Mouse (Mus musculus): ENCODE data around the gene Hist2h2ab.
"Not testable (repeated sequence)": the region's sequence is repeated elsewhere in the genome, so short reads cannot be mapped to it uniquely, and the experiment has no call there.

Hist2h2ab gene

DNA sequence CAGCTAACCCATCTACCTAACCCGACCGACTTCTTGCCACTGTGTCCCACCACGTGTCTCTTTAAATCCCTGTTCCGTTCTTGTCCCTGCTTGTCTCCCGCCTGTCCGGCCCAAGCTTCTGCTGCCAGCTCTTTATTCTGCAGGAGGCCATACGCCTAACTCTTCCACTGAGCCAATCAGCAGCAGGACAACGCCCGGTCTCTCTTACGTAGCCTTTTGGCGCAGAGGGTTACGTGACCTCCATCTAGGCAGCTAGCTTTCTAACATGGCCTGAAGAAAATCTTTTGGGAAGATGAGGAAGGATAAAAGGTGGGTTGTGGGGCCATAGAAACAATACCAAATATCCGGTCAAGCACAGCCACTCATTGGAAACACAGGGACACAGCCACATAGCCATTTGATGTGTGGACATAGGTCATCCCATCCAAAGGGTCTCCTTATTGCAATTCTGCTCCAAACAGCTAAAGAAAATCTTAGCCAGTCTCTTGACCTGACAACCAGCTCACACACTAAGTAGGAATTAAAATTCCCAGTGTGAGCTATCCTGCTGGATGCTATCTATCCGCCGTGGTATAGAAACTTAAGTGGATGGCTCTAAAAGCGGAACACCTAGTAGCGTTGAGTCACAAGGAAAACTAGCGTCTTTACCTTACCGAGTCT lies 42.7 kb downstream of the Hist2h2ab start:
- DNase-seq (ENCODE audit: low spot score) = no peak

DNA sequence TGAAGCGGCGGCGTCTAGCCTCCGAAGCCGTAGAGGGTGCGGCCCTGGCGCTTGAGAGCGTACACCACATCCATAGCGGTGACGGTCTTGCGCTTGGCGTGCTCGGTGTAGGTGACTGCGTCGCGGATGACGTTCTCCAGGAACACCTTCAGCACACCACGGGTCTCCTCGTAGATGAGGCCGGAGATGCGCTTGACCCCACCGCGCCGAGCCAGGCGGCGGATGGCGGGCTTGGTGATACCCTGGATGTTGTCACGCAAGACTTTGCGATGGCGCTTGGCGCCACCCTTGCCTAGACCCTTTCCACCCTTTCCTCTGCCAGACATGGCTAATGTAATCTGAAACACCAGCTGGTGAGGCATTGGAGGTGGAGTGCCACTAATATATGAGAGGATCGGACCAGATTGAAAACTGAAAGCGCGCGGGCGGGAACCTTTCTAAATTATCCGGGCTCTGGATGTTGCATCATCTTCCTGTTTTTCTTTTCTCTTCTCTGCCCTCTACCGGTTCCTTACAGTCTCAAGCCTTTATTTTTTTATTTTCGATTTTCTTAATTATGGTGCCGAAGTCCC lies 43.4 kb downstream of the Hist2h2ab start, which contains the start of gene Hist2h4:
Hist2h4 (minus strand) TSS at position 333 of the 572 bp plus-strand sequence.
- peak; percentile 96 for DNase-seq (ENCODE audit: low spot score)

DNA sequence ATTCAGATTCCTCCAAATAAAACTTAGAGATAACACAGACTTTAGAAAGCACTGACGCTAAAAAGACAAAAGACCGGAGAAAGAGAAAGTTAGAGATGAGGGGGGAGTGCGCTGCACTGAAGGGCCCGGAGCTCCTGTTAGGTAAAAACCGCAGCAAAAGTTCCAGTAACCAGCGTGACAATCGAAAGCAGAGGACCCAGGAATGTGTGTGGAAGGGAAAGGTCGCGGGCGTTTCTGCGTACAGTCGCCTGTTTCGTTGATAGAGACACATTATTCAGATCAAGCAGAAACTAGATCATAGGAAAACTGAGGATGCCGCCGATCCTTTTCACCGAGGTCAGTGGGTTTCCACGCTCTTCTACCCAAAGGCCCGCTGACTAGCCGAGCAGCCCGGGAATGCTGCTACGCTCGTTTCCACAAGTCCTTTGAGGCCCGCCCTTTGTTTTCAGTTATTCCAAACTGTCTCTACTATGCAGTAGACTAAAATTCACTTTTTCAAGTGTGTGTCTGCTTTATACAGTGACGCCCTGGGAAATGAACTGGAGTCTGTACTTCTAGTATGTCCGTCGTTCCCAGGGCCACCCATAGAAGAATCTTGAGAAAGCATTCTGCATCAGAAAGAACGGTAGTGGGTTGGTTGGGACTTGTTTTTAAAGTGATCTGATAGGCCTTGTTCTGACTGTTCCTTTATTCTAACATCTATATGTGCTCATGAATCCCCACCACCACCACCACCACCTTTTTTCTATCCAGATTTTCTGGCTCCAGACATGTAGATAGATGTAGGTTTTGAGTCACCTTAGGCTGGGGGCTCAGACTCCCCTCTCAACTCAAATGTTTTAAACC lies 44.1 kb downstream of the Hist2h2ab start:
- no peak for DNase-seq (ENCODE audit: low spot score)

DNA sequence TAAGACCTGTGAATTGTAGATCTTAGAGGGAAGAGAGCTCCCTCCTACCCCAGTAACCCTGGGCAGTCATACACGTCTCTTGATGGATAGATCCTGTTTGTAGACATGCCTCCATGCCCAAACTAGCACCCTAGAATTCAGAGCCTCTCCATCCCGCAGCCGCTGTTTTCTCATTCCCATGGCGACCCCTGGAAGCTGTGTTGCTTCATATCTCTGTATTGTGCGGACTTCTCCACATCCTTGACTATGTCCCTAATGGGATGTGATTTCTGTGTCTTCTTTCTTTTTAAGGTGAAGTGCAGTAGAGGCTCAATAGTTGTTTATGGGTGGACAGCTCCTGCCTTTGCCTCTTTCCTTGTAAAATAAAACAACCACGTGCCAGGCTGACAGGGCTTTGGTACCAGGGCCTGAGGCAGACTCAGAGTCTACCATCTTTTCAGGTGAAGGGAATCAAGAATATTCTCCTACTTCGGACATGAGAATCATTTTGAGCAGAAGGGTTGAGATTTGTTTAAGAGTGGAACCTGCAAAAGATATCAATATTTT lies 44.8 kb downstream of the Hist2h2ab start:
- DNase-seq (ENCODE audit: low spot score) = no peak

DNA sequence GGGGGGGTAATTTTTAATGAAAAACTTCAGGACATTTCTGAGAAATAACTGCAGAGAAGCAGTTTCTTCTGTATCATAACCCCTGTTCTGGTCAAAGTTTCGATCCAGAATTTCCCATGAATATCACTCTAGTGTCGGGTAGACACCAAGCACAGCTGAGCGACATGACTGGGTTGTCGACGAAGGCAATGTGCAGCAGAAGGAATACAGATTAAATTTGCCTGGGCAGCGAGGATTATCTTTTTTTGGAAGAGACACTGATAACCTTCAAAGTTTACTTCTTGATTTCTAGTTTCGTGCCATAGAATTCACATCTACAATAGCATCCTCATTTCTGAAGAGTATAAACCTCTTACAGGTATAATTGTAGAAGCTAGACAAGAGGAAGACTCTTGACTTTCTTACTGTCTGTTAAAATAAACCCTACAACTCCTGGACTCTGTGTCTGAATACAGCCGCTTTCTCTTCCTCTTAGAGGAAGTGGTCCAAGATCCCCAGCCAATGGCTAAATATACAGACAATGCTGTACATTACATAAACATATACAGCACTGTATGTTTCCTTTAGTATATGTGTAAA lies 46.6 kb downstream of the Hist2h2ab start:
- DNase-seq (ENCODE audit: low spot score) = no peak

DNA sequence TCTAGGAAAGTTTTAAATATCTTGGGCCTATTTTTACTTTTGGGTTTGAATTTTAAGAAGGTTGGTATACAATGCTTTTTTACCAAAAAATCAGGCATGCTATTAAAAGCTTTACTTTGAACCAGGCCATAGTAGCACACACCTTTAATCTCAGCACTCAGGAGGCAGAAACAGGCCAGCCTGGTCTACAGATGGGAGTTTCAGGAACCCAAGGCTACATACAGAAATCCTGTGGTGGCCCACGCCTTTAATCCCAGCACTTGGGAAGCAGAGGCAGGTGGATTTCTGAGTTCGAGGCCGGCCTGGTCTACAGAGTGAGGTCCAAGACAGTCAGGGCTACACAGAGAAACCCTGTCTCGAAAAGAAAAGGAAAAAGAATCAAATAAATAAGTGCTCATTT lies 47.9 kb downstream of the Hist2h2ab start:
- no peak for DNase-seq (ENCODE audit: low spot score)

DNA sequence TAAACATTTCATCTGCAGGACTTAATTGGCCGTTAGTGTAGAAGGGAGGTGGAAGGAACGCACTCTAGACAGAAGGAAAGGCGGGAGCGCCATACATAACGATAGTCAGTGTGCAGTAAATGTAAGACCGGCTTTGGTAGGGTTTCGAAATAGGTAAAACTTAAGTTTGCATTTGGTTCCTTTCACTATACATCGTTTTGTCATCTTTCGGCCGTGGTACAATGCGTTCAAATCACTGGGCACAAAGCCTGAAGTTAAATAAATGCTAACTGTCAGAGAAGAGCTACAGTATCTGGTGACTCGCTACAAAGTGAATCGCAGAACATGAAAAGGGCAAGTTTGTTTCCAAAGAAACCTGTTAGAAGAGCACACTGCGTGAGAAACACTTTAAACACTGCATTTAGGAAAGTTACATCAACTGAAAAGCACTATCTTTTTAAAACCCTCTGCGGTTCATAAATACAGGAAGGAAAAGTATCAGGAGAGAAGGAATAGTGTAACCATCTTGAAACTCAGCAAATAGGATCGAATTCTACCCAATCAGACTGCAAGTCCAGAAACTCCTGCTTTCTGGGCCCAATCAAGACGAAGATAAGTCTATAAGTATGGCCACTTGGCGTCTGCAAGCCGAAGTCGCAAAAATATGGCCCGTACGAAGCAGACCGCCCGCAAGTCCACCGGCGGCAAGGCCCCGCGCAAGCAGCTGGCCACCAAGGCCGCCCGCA lies 48.5 kb downstream of the Hist2h2ab start, which contains the start of gene Hist2h3b:
Hist2h3b (plus strand) TSS at position 604 of the 725 bp plus-strand sequence.
- peak; percentile 88 for DNase-seq (ENCODE audit: low spot score)

DNA sequence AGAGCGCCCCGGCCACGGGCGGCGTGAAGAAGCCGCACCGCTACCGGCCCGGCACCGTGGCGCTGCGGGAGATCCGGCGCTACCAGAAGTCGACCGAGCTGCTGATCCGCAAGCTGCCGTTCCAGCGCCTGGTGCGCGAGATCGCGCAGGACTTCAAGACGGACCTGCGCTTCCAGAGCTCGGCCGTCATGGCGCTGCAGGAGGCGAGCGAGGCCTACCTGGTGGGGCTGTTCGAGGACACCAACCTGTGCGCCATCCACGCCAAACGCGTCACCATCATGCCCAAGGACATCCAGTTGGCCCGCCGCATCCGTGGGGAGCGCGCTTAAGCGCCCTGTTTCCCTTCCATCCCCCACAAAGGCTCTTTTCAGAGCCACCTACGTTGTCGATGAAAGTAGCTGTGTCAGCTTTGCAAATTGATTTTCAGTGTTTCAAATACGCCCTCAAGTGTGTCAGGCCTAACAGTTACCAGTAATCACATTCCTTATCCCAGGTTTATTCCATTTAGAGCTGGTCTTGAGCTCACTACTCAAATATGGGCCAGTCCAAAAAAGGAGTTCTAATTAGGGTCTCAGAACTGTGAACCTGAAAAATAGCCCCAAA lies 49.2 kb downstream of the Hist2h2ab start:
- not testable (repeated sequence) for DNase-seq (ENCODE audit: low spot score)
